Mouse (Mus musculus) B cell, adult 2 months (primary cell): ENCODE data around the gene Aknad1.

ENCODE experiments used
- DNase-seq, 2 experiments: peaks; one replicate each; pipeline ENCODE4 v3.0.0; 2022

Aknad1 gene

GRCm38 (mm10) chr3:108788455-108788794 is 49.0 kb downstream of the Aknad1 start:
- no peak for DNase-seq

DNA sequence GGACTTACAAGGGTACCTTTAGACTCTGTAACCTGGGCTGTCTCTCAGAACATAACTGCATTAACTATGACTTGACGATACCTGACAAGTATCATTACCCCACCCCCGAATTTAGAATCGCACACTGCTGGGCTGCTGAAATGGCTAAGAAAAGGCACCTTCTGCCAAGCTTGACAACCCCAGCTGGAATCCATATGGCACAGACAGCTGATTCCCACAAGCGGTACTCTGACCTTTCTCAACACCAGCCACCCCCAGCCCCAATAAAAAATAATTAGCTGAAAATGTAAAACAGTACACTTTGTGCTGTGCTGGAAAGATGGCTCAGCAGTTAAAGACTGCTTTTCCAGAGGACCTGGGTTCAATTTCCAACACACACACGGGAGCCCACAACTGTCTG is 49.8 kb downstream of the Aknad1 start:
- DNase-seq: no peak

DNA sequence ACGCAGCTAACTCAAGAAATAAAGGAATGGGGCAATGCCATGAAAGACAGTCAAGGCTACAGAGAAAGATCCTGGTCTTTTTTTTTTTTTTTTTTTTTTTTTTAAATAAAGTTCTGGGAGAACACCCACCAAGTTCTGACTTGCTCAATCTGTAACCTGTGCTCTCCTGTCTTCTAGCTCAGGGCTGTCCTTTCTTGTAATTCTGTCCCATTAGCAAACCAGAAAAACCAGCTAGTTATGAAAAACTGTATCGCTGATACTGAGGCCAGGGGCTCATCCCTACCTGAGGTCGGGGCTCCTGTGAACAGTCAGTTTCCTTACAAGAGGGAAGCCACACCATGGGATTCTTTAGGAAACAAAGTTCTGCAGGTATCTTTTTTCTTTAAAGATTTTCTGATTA is 51.0 kb downstream of the Aknad1 start:
- DNase-seq: no peak

GRCm38 (mm10) chr3:108791054-108791706 is 51.7 kb downstream of the Aknad1 start:
- DNase-seq: no peak

DNA sequence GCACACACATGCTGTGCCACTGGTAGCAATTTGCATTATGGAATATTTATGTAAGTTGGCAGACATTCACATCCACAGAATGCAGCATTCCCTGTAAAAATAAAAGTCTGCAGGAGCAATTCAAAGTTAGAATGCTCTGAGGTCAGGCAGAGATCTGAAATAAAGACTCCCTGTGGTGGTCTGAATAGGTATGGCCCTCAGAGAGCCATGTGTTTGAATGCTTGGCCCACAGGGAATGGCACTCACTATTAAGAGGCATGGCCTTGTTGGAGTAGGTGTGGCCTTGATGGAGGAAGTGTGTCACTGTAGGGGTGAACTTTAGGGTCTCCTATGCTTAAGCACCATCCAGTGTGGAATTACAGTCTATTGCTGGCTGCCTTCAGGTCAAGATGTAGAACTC is 53.0 kb downstream of the Aknad1 start:
- DNase-seq: no peak

DNA sequence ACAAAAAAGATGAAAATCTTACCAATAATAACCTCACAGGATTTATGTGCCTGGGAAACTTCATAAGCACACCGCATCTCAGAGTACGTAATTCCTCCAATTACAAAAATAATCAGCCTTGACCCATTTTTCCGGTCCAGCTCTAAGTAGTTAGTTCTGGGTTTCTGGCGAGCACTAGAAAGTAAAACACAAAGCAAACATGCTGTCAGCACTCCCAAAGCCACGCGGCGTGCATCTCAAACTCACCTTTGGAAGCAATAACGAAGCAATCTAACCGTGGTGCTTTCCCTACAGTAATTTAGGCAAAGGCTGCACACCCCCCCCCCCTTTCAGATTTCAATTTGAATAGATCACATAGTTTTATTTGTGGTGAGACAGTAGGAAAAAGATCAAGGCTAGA is 55.3 kb downstream of the Aknad1 start:
- DNase-seq: no peak

GRCm38 (mm10) chr3:108795554-108796299 is 56.3 kb downstream of the Aknad1 start:
- peak in 1 of 2 experiments; percentile 13 for DNase-seq

GRCm38 (mm10) chr3:108796386-108796785 is 56.9 kb downstream of the Aknad1 start:
- DNase-seq: no peak

GRCm38 (mm10) chr3:108797723-108798122 is 58.3 kb downstream of the Aknad1 start:
- DNase-seq: no peak

- no peak for DNase-seq
Measured at GRCm38 (mm10) chr3:108798375-108798774, 58.9 kb downstream of the Aknad1 start.

GRCm38 (mm10) chr3:108805622-108806021 is 66.2 kb downstream of the Aknad1 start:
- DNase-seq: no peak

DNA sequence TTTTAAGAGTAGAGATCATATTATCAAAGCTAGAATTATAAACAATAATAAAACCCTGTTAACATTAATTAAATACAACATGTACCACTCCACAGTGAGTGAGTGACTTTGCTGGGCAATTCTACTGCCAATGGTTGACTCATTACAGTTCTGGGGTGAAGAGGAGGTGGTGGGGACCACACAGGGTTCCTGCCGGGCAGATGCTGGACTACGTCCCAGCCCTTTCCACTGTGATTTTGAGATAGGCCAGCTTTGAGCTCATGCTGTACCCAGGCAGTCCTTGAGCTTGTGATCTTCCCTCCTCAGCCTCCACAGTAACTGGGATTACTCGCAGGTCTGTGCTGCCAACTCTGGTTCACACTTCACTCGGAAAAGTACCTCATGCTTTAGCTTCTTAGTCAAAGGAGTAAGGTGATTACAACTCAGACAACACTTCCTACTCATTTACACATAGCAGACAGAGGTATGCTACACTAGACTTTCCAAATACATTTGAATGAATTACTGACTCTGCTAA is 71.3 kb downstream of the Aknad1 start:
- DNase-seq: no peak

GRCm38 (mm10) chr3:108815631-108816030 is 76.2 kb downstream of the Aknad1 start:
- no peak for DNase-seq

GRCm38 (mm10) chr3:108830493-108830892 is 91.0 kb downstream of the Aknad1 start:
- DNase-seq: peak; percentile 24 to 36

- DNase-seq: no peak
Measured at GRCm38 (mm10) chr3:108831750-108832149, 92.3 kb downstream of the Aknad1 start.
